Mouse (Mus musculus) kidney, postnatal 36 days (tissue): ENCODE data around the gene Matn4.

ENCODE experiments used
- DNase-seq, 2 experiments: peaks; one replicate each; pipeline ENCODE4 v3.0.0; 2021 to 2022; ENCODE audit warnings: mixed read lengths in 2 of 2

The Matn4 gene

DNA sequence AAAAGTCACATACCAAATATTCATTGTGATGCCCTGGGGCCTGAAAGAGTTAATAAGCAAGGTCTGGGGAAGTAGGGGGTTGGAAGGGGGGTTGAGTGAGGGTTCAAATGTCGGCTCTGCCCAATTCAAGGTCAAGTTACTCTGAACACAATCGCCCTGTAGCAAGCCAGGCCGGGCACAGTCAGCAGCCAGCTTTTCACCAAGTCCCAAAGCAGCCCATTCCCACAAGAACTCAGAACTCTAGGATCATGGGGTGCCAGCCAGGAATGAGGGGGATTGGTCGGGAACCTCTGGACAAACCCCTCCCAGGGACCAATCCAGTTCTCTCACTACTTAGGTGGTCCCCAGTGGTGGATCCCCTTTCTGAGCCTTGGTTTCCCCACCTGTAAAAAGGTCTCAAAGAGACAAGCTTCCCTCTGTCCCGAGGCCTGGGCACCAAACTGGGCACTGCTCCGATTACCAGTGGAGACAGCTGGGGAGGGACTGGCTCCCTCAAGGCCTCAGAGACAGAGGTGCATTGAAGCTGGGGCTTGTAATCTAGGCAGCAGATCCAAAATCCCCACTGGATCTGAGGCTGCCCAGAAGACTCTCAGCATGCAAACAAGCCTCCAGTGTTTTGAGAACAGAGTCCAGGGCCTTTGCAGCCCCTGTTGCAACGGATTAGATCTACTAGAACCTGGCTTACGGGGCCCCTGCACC is 31.4 kb upstream of the Matn4 start:
- DNase-seq = peak in 1 of 2 experiments; percentile 52

DNA sequence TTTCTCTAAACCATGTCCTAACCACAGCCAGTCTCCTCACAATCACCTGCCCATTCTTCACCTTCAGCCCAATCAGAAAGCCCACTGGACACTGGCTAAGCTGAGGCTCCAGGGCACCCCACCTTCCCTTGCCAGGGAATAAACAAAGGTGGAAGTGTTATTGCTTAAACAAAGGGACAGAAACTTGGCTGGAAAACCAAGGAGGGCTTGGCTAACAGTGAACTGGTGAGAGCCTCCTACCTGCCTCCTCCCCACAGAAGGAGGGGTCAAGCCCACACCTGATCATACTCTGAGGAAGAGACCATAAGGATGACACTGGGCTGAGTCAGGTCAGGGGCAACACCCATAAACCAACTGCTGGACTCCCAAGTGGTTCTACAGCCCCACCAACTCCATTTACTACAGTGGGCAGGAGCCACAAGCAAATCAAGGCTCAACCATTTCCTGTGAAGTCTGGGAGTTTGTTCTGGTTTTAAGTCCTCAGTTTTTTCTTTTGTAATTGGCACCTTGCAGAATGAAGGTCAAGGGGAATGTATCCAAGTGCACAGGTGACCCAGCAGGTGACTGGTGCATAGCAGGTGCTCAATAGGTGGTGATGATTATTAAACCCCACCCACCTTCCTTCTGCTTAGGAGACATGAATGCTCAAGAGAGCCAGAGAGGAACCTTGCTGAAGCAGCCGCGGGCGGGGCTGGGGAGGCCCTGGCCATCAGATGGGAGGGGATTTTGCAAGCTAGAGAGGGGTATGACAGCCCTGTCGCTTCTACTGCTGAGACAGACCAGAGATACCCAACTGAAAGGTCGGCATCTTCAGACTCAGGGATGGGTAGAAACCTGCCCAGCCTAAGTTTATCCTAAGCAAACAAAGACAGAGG is 30.5 kb upstream of the Matn4 start:
- peak in 1 of 2 experiments; percentile 56 for DNase-seq

DNA sequence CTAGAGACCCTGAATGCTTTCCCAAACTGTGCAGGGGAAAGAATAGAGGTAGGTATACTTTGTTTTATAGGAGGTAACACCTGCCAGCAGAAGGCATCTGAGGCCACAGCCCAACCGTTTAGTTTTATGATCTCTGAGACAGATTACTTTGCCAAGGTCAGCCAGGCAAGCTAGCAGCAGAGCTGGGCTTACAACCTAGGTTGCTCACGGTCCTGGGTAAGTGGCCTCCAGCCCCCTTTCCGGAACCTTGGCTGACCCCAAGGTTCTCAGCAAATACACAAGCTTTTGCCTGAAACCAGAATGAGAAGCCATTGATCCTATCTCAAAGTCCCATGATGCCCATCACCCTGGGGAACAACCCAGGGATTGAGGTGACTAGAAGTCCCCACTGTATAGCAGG is 29.7 kb upstream of the Matn4 start:
- peak in 1 of 2 experiments; percentile 52 for DNase-seq

DNA sequence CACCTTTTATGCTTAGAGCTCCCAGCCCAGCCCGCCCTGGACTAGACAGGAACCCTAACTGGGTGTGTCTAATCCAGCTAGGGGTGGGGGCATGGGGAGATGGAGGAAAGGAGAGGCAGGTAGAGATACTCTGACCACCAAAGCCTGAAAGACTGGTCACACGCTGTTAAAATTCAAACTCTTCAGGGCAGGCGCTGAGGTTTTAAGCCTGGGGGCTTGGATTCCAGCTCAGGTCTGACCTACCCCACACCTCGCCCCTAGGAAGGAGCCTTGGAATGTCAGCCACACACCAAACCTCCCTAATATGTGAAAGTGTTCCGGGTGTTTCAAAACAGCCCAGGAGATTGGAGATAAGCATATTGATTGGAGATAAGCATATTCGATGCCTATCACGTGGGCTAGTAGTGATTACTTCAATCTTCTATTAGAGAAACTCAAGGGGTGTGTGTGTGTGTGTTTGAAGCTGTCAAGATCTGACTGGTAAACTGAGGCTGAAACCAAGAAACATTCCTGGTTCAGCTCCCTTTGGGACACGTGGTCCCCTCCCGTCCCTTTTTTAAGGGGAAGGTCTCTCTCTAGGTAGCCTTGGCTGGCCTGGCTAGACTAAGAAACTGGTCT is 28.4 kb upstream of the Matn4 start:
- DNase-seq = peak in 1 of 2 experiments; percentile 30

DNA sequence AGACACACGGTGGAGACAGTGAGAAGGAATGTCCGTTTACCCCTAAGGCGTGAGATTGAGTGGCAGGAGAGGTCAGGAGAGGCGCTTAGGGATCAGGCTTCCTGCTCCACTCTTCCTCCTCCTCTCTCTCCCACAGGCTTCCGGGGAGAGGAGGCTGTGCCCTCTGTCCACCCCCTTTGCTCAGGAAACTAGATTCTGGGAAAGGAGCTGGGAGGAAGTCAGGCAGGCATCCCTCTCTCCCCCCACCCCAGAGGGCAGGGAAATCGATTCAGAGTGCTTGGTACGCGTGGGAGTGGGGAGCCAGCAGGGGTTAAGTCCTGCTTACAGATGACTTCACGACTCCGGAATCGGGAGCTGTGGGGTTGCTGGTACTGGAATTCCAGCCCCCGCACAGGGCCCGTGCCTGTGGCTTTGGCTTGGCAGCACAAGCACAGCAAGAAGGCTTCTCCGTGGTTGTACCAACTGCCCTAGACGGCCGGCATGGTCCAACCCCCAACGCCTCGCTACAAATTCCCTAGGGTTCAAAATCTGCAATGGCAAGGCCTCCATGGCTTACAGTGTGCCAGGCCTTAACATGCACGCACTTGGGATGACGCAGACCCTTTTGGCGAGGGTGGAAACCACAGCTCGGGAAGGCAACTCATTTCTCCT is 27.7 kb upstream of the Matn4 start:
- peak in 1 of 2 experiments; percentile 68 for DNase-seq

DNA sequence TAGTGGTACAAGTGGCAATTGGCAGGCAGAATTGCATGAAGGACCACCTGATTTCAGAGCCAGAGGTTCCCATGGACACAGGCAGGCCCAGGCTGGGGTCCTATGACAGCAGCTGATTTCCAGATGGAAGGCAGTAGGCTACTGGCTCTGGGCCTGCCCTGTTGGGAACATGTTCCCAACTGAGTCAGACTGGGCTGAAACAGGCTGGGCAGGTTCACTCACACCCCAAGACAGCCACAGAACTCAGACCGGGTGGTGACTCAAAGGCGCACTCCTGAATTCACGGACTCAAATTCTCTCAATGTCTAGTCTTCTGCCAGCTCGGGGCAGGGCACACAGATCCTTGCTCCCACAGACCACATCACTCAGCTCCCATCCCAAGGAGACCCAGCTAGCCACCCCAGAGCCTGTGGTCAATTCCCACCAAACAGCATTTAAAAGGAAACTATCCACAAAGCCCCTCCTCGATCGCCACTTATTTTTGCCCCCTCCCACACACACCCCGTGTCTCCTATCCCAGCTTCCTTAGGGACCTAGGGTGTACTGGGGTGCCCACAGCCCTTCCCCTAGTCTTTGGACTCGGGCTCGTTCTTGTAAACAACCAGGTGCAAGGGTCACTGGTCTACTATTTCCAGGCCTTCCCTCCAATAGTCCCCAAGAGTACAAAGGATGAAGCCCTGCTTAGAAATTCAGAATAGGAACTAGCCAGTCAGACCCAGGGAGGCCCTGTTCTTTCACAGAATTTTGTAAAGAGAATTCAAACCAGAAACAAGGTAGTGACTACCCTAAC is 26.9 kb upstream of the Matn4 start:
- DNase-seq = peak in 1 of 2 experiments; percentile 71

DNA sequence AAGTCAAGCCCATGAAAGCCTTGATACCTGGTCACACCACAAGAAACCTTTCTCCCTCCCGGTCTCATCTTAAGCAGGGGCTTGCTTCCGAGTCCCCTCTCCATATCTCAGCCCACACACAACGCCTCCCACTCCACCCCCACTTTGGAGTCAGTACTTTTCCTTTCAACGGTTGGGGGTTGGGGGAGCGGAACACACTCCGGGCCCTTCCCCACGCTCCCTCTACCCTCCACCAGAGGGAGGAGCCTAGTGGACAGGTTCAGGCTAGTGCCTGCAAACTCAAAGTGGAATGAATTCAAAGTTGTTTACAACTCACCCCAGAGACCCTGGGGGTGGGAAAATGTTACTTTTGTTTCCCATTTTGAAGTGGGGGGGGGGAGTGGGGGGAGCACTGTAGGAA is 25.7 kb upstream of the Matn4 start:
- DNase-seq = peak; percentile 74 to 80

DNA sequence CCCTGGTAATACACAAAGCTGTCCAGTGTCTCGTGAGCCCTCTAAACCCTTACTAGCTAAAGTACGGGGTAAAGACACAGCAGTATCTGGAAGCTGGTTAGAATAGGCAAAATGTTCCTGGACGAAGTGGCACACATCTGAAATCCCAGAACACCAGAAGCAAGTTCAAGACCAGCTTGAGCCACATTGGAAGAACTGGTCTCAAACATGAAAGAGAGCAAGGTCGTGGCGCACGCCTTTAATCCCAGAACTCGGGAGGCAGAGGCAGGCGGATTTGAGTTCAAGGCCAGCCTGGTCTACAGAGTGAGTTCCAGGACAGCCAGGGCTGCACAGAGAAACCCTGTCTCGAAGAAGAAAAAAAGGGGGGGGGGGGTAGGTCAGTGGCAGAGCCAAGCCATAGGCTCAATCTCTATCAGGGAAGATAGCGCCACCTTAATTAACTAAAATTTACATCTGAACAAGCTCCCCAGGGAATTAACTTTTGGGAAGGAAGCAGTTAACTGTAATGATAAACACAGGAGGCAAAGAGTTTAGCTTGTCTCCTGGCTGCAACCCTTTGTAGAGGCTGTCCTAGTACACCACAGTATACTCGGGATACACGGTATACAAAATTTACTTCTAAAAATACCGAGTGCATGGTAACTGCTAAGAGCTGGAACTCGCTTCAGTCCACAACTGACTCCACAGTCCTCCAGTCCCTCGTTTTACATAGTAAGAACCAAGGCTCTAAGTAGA is 25.1 kb upstream of the Matn4 start:
- DNase-seq = peak in 1 of 2 experiments; percentile 2

DNA sequence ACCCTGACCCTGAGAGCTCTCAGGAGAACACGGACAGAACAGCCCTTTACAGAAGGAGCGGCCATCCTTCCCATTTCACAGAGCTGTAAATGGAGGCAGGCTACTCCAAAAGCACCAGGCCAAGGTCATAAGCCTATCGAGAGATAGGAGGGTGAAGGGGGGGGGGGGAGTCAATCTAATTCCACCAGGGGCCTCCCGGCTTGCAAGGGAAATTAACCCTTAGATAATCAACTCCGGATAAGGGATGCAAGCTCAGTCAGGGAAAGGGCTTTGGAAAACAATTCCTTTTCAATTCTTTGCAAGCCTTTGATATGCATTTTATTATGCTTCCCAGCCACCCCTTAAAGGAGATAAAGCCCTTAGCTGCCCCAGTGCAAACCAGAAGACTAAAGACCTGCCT is 23.5 kb upstream of the Matn4 start:
- no peak for DNase-seq

DNA sequence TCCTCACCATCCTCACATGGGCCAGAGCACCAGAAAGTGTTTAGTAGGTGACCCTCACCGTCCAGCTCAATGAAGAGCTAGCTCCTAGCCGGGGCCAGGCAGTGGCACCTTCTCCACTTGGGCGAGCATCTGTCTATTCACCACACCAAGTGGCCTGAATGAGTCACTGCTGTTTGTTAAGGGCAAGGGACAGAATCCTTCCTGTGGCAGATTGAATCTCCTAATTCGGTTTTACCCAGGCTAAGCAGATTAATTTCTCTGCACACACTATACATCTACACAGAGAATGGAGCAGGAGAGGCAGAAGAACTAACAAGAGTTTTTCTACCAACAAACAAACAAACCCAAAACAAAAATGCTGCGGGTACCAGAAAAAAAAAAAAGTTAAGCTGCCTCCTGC is 22.0 kb upstream of the Matn4 start:
- peak in 1 of 2 experiments; percentile 7 for DNase-seq

DNA sequence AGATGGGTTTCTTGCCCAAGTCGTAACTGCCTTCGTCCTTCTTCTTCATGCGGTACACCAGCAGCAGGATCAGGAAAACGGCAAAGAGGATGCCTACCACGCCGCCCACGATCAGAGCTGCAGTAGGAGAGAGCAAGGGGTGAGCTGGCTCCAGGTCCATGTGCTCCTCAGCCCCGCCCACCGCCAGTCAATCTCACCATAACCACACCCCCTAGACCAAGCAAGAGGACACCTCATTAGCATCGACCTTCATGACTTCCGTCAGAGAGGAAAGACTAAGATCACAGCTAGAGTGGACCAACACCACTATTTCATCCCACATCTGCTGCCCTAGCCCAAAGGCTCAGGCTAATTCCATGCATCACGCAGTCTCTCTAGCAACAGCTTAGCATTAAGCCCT is 21.2 kb upstream of the Matn4 start:
- peak in 1 of 2 experiments; percentile 78 for DNase-seq

DNA sequence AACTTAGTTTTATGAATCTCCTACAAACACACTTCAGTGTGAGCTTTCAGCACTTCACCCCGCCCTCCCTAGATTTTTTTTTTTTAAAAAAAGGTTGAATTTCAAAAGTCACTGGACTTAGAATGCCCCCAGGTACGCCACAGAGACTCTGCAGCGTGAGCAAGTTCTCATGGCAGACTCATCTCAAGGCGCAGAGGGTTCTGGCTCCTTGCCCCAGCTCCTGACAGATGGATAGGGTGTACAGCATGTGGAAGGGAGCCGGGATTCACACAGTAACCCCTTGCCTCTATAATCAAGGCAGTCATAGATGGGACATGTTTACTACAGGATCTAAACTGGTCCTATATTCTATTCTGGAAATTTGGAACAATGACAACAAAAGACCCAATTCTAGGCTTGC is 20.4 kb upstream of the Matn4 start:
- peak; percentile 80 to 85 for DNase-seq

DNA sequence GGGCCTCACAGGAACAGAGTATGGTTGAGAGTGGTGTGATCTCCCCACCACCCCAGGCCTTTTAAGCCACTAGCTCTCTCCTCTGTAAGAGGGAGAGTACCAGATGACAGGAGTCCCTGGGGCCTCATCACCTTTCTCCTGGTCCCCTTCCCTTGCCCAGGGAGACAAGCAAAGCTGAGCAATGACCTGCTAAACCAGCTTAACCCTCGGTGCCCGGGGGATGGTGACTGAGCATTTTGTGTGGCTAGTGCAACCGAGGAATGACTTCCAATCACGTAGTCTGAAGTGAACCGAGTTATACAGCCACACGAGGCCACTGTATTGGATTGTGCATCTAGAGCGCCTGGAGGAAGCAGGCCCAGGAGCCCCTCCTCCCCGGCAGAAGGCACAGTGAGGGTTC is 19.4 kb upstream of the Matn4 start:
- DNase-seq = no peak

DNA sequence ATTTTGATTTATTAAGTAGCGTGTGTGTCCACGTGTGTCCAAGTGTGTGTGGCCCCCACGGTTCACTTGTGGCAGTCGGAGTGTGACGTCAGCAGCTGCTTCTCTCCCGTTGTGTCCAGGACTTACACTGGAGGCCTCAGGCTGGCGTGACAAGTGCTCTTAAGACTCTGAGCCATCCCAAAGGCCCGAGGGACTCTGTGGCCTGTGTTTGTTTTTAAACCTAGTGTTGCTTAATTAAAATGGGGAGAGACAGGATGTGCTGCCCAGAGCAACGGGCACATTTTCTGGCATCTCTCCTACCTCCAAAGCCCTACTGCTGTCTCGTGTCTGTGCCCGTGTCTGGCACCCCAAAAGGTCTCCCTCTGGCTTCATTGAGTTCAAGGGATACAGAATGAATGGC is 18.5 kb upstream of the Matn4 start:
- DNase-seq = peak in 1 of 2 experiments; percentile 42

DNA sequence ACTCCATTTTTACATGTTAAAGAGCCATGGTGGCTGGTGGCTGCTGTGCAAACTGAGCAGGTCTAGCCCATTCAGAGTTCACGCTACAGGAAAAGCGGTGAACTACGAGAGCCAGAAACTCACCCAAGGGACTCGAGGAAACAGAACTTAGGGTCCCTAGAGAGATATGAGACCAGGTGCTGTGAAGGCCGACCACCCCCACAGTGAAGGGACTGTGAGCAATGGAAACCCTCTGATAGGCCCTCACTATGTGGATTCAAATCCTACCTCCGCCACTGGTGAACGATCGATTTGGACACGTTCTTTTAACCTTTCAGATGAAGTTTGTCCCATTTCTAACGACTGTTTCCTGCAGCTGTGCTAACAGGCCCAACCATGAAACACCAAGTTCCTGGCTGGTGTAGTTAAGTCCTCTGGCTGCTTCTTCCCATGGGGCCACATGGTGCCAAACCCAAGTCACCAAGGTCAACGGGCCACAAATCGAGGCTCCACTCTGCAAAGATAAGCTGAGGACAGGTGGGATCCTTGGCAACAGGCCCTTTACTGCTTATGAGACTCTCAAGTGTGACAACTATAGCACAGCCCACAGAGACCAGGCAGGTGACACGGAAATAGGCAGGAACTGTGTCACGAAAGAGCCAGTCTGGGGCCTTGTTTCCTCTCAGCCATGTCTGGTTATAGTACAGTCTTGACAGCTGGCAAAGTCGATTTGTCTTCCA is 17.9 kb upstream of the Matn4 start:
- no peak for DNase-seq

DNA sequence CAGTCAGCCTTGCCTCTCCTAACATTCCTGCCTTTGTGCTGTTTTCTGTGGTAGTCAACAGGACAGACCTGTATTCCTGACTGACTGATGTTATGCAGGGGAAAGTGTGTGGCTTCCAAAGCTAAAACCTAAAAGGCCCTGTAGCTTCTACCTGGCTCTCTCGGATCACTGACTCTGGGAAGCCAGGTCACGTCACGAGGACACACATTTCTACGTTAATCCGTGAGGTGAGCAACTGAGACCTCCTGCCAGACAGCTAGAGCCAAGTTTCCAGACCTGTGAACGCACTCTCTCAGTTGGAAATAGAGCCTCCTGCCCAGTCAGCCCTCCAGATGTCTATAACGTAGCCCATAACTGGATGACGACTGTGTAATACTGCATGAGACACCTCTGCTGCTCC is 17.0 kb upstream of the Matn4 start:
- peak; percentile 73 to 86 for DNase-seq

DNA sequence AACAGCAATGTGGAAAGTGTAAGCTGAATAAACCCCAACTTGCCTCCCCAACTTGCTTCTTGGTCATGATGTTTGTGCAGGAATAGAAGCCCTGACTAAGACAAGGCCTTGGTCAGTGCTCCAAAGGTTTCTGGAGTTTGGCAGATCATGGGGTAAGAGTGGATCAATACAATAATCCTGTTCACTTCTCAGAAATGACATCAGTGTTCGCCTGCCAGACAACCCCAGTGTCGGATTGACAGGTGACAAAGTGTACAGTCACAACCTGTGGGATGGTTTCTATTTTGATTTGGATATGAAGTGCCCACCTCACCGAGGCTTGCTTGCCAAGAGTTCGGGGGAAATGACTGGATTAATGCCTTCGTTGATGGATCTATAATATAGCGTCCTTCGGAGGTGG is 16.3 kb upstream of the Matn4 start:
- no peak for DNase-seq

DNA sequence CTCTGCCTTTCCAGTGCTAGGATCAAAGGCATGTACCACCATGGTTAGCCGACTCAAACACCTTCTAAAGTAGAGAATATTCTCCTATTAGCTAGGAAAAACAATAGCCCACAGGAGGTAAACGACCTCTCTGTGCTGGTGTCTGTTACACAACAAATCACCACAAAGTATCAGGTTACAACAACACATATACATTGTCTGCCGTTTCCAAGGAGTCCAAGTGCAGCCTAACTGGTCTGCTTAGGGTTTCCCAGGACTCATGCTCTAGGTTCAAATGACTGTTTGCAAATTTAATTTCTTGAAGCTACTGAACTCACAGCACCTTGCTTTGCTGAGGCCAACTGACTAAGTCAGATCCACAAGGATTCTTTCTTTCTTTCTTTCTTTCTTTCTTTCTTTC is 14.5 kb upstream of the Matn4 start:
- no peak for DNase-seq

DNA sequence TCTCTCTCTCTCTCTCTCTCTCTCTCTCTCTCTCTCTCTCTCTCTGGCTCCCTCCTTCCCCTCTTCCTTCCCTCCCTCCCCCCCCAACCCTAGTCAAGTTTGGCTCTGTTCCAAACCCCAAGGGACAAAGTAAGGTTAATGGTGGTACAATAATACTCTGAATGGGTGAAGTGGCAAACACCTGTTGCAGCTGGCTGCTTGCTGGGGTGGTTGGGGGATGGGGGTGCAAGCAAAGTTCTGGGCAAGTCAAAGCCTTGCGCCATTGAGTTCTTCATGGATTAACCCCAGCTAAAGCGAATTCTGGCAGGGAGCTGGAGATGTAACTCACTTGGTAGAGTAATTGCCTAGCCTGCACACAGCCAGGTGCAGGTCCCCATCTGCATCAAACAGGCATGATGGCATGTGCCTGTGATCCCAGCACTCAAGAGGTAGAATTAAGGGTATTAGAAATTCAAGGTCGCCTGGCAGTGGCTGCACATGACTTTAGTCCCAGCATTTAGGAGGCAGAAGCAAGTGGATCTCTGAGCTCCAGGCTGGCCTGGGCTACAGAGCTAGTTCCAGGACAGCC is 13.4 kb upstream of the Matn4 start:
- peak in 1 of 2 experiments; percentile 74 for DNase-seq

DNA sequence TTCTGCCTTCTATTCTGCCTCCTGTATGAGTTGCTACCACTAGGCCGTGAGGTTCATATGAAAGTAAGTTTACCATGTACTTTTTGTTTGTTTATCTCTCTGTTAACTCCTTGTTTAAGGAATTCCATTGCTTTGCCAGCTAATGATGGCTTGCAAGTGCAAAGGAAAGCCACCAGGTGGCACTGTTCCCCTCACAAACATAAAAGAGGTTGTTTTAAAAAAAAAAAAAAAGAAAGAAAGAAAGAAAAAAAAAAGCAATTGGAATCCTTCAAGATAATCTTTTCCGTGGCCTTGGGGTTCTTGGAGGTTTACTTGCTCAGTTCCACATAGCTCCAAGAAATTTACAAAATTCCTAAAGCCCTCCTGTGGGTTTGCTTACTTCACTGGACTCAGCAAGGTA is 12.2 kb upstream of the Matn4 start:
- DNase-seq = peak in 1 of 2 experiments; percentile 65
